ENCODE assay signal across 22 mouse cellular contexts in the genomic region with DNA sequence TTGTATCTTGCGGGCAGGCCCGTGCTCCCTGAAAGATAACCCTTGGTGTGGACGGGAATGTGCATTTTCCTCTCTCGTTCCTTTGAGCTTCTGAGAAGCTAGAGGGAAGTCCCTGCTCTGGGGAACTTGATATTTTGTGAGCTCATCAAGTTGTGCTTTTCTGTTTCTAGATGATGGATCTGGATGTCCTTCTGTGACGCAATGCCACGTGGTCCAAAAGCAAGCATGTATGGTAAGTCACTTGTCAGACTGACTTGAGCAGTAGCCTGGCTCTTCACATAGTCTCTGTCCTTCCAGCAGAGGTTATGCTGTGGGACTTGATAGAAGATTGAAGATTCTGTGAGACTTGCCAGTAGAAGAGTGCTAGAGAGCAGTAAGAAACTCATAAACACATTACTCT. TPM values are rescaled to one million over a fixed set of nuclear protein-coding genes. Genes with fewer than 3 reads are reported as not detected.
DNase-seq lines count a peak whose midpoint lies in the region.
"Had no signal": no experiment of that assay in that cellular context is flagged by ENCODE, and none has a peak within 500 bp of the region (broad histone marks: within the 10 kb centered on the region; RNA-seq: fewer than 3 reads in every experiment).

No protein-coding gene starts in this region.

- DNase-seq in heart, adult 11 months, result peak; percentile 92
- DNase-seq in heart, postnatal 10 days, result no peak
- peak; percentile 19 for DNase-seq in testis, postnatal 14 days (ENCODE audit: low spot score)
- no peak for DNase-seq in testis, postnatal 10 days (ENCODE audit: low spot score)
- DNase-seq in splenic B cell, adult 2 months (ENCODE audit: low read depth, low spot score), result peak; percentile 4
- DNase-seq in kidney, postnatal 4 days, result no peak
- DNase-seq: adrenal gland, adult 2 months; adrenal gland, postnatal 14 days; cerebellum, adult 11-12 months; cerebellum, adult 8-10 months; cerebellum, postnatal 36 days; embryo, embryonic 11 days; heart, postnatal 14 days; heart, postnatal 4 days had no signal

- no peaks in the 10 kb centered on the region for H3K36me3 ChIP-seq in splenic B cell, adult 2 months (ENCODE audit: control insufficient read depth, insufficient read depth, low read length, poor library complexity, severe bottlenecking)
- H3K36me3 ChIP-seq: embryonic facial prominence, embryonic 10.5 days; forebrain, embryonic 12.5 days; intestine, embryonic 15.5 days had no signal

- H3K27me3 ChIP-seq in splenic B cell, adult 2 months (ENCODE audit: control insufficient read depth, insufficient read depth, low read length, poor library complexity, severe bottlenecking), result no peaks in the 10 kb centered on the region
- H3K27me3 ChIP-seq: embryonic facial prominence, embryonic 13.5 days; forebrain, embryonic 12.5 days; forebrain, embryonic 15.5 days; heart, embryonic 12.5 days; heart, embryonic 15.5 days; hindbrain, embryonic 15.5 days; intestine, embryonic 15.5 days had no signal

- intact Hi-C loops in heart, postnatal 10 days (cut with DNase I), result no loop called here

RNA-seq across cellular contexts. Expression of a gene that starts 57.5 kb away (rescaled TPM):
- total RNA-seq in heart, postnatal 10 days (2021), result 10 to 100 TPM; 17.3 to 18.6 TPM

Comparison
In these comparisons a context has a peak if more than half of its experiments do, and no peak if none do; other contexts are left out.
1. DNase-seq: peak in heart, adult 11 months (single experiment), testis, postnatal 14 days (single experiment) and splenic B cell, adult 2 months (single experiment); none in heart, postnatal 10 days (0 of 2), testis, postnatal 10 days (single experiment) and kidney, postnatal 4 days (0 of 2).